Mouse (Mus musculus) liver, postnatal 0 days (tissue): ENCODE results near the gene Ankrd13a. TPM values are rescaled to one million over a fixed set of nuclear protein-coding genes. Genes with fewer than 3 reads are reported as not detected.
A peak's percentile ranks its signal among the peaks of the same experiment; 100 is the strongest.

Experiments
- ATAC-seq: fragments of 200-750 bp; cut with Nextera tagmentation; 2 replicates; pipeline ENCODE4 v1.8.0; 2017; ENCODE audit warnings: mild to moderate bottlenecking, moderate library complexity
- DNase-seq: peaks from one replicate; pipeline ENCODE4 v3.0.0-alpha.2; 2016
- H3K27ac ChIP-seq: fragments of 300-500 bp; sonication (generic); 2 replicates; pipeline ENCODE4 v1.5.1; 2014; ENCODE audit warnings: antibody characterized with exemption, moderate library complexity, mild to moderate bottlenecking, low read depth
- H3K27me3 ChIP-seq: fragments of 300-500 bp; sonication (generic); 2 replicates; pipeline ENCODE4 v1.6.1; 2014; ENCODE audit warnings: low read length, control low read depth, mixed read lengths; ENCODE audit not compliant: insufficient read depth
- H3K36me3 ChIP-seq: fragments of 300-500 bp; sonication (generic); replicated peaks from 2 replicates; pipeline ENCODE4 v1.6.1; 2014; ENCODE audit warnings: mild to moderate bottlenecking, control low read depth, low read length, moderate library complexity, mixed read lengths; ENCODE audit not compliant: insufficient read depth
- H3K4me1 ChIP-seq: fragments of 300-500 bp; sonication (generic); 2 replicates; pipeline ENCODE4 v1.6.1; 2014; ENCODE audit warnings: antibody characterized with exemption, mild to moderate bottlenecking, control low read depth; ENCODE audit not compliant: insufficient read depth
- H3K4me2 ChIP-seq: fragments of 300-500 bp; sonication (generic); 2 replicates; pipeline ENCODE4 v1.6.1; 2014; ENCODE audit warnings: low read depth, mild to moderate bottlenecking, low read length, moderate library complexity, mixed read lengths
- H3K4me3 ChIP-seq: fragments of 300-500 bp; sonication (generic); 2 replicates; pipeline ENCODE4 v1.5.1; 2014; ENCODE audit warnings: low read depth, low read length
- H3K9ac ChIP-seq: fragments of 300-500 bp; sonication (generic); replicated peaks from 2 replicates; pipeline ENCODE4 v1.6.1; 2014; ENCODE audit warnings: mild to moderate bottlenecking, moderate library complexity
- H3K9me3 ChIP-seq: fragments of 300-500 bp; sonication (generic); 2 replicates; pipeline ENCODE4 v1.6.1; 2016; ENCODE audit warnings: mild to moderate bottlenecking, control low read depth, low read length, mixed read lengths
- CTCF ChIP-seq: sonication (generic); IDR thresholded peaks from 2 replicates; pipeline ENCODE4 v1.5.1; 2016; ENCODE audit warnings: antibody characterized with exemption, low read depth
- EP300 ChIP-seq: IDR thresholded peaks from 2 replicates; pipeline ENCODE4 v1.6.1; 2016; ENCODE audit warnings: antibody characterized with exemption, low read depth, mild to moderate bottlenecking
- WGBS: fragments of 180-500 bp; shearing (Covaris S2); extraction: QIAGEN DNeasy Blood & Tissue Kit; methylation state at CpG from one replicate; pipeline ENCODE4 v1.1.7; 2014; ENCODE audit not compliant: insufficient replicate concordance; 5-methylcytosine and 5-hydroxymethylcytosine counted together
- polyA plus RNA-seq: library from polyadenylated mRNA; unstranded; fragments of >200 nt; fragmentation: Nextera tagmentation; extraction: Ambion mirVana; gene quantifications from 2 replicates; pipeline ENCODE4 v1.2.1, GENCODE M21; 2015

The Ankrd13a gene
- polyA plus RNA-seq, 1 experiment from 2014 or later, result 26.7 TPM

DNA sequence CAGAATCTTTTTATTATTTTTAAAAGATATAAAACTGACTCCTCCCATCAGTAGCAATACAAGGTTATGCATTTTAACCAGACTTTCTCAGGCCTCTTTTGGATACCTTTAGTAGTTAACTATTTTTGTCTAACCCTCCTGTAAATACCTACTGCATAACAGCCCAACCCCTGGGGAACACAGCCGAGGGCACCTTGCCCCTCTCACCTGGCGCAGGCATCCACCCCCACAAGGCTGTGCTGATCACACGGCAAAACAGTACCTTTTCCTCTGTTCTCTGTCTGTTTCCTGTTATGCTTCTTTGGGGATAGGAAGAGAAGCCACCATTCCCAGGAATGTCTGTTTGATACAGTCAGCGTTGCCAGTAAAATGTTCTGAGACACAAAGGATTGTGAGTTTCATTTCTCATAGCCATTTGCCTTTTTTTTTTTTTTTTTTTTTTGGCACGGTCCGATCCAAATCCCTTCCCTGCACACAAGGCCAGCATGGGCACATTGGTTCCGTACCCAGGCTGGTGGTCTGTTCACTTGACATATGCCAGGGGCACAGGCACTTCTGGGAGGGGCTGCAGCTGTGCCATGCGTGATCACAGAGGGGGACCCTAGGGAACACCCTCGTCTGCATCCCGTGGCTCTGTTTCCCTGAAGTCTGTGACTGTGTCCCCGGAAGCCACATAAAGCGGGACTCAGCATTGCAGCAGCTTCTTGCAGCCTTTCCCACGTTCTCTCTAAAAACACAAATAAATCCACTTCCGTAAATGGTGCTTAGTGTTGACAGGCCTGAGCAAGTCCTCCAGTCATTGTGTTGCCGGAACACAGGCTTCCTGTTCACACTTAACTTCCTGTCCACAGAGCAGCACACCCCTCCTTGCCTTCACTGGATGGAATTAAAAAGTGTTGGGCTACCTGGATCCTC is 31.2 kb downstream of the Ankrd13a start:
- Histone ChIP-seq H3K4me2 (peak overlapping the region; percentile 41), H3K27me3 (no peaks in the 10 kb centered on the region), H3K9me3 (no peaks in the 10 kb centered on the region), H3K4me1 (peaks cover 16% of the 10 kb centered on the region), H3K36me3 (peaks cover 48% of the 10 kb centered on the region), H3K9ac (no peak overlapping the region; the same call in 1 of the 2 replicates), H3K27ac (peak overlapping the region; percentile 82), H3K4me3 (no peak overlapping the region)
- no peak for TF ChIP-seq EP300
- no peak for TF ChIP-seq CTCF
- WGBS, result 41% methylated on average over 15 of the region's 15 CpGs
- ATAC-seq (peak; percentile 40), DNase-seq (no peak)

DNA sequence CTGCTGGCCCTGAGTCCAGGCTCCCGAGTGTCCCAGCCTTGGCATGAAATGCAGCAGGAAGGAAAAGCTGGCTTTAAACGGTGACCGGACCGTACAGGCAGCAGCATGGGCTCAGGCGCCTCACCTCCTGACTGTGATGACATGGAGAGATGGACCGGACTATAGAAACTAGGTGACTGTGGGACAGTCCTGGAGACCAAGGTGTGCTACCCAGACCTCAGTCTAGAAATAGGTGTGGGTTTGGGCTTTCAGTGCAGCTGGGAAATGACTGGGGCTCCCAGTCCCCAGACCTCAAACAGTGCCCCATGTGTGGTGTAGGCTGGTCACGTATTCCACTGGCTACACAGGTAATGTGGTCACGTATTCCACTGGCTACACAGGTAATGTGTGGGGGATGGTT is 32.2 kb downstream of the Ankrd13a start:
- peak overlapping the region; percentile 22; the same call in 1 of the 2 replicates for H3K9ac ChIP-seq
- H3K27me3 ChIP-seq, result no peaks in the 10 kb centered on the region
- WGBS, result 51% methylated on average over 8 of the region's 8 CpGs
- no peak for ATAC-seq
- TF ChIP-seq CTCF (no peak), EP300 (no peak)
- peaks cover 16% of the 10 kb centered on the region for H3K4me1 ChIP-seq
- peak overlapping the region; percentile 17; the same call in 1 of the 2 replicates for H3K4me3 ChIP-seq
- H3K36me3 ChIP-seq, result peaks cover 45% of the 10 kb centered on the region
- H3K9me3 ChIP-seq, result no peaks in the 10 kb centered on the region
- H3K4me2 ChIP-seq, result peak overlapping the region; percentile 41
- no peak for DNase-seq
- H3K27ac ChIP-seq, result peak overlapping the region; percentile 82

DNA sequence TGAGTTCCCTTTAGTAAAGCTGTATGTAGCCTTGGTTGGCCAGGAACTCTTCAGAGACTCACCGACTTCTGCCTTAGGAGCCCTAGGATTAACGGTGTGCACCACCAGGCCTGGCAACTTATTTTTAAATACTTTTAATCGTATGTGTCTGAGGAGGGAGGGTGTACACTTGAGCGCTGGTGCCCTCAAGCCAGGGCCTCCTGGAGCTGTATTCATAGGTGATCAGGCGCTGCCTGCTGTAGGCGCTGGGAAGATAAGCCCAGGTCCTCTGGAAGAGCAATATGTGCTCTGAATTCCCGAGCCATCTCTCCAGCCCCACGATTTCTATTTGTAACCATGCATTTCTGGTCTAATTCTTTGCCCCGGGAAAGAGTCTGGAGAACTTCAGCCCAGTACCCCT is 32.6 kb downstream of the Ankrd13a start:
- DNase-seq (no peak), ATAC-seq (peak; percentile 52)
- 35% methylated on average over 9 of the region's 9 CpGs for WGBS
- no peaks in the 10 kb centered on the region for H3K27me3 ChIP-seq
- peak overlapping the region; percentile 22; the same call in 1 of the 2 replicates for H3K9ac ChIP-seq
- TF ChIP-seq CTCF (no peak), EP300 (no peak)
- H3K9me3 ChIP-seq, result no peaks in the 10 kb centered on the region
- peak overlapping the region; percentile 41 for H3K4me2 ChIP-seq
- H3K4me1 ChIP-seq, result peaks cover 16% of the 10 kb centered on the region
- H3K36me3 ChIP-seq, result peaks cover 41% of the 10 kb centered on the region
- H3K4me3 ChIP-seq, result no peak overlapping the region
- peak overlapping the region; percentile 82 for H3K27ac ChIP-seq

DNA sequence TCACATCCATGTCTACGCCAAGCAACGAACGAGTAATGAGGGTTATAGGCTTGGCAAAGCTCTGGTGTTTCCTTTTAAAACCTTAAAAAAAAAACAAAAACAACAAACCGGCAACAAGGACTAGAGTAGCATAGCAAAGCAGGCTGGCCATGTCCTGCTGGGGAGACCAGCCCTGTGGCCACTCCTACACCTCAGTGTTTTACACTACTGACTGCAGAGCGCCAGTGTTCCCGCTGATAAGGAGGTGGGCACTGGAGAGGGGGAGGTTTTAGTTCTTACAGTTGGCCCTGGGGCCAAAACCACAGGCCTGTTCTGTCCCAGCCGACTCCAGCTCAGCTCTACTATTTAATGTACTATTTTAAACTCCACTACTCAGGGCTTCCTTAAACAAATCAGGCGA is 33.0 kb downstream of the Ankrd13a start:
- peak overlapping the region; percentile 41 for H3K4me2 ChIP-seq
- ATAC-seq (peak; percentile 74), DNase-seq (no peak)
- no peak for TF ChIP-seq CTCF
- peak; percentile 55 for TF ChIP-seq EP300
- H3K4me3 ChIP-seq, result no peak overlapping the region
- no peaks in the 10 kb centered on the region for H3K27me3 ChIP-seq
- peaks cover 37% of the 10 kb centered on the region for H3K36me3 ChIP-seq
- H3K9ac ChIP-seq, result 0 out of 2 replicates have a peak overlapping the region, but pooled peaks have one; percentile 22
- H3K27ac ChIP-seq, result peak overlapping the region; percentile 82; the same call in 1 of the 2 replicates
- H3K4me1 ChIP-seq, result peaks cover 19% of the 10 kb centered on the region
- 30% methylated on average over 8 of the region's 8 CpGs for WGBS
- no peaks in the 10 kb centered on the region for H3K9me3 ChIP-seq

DNA sequence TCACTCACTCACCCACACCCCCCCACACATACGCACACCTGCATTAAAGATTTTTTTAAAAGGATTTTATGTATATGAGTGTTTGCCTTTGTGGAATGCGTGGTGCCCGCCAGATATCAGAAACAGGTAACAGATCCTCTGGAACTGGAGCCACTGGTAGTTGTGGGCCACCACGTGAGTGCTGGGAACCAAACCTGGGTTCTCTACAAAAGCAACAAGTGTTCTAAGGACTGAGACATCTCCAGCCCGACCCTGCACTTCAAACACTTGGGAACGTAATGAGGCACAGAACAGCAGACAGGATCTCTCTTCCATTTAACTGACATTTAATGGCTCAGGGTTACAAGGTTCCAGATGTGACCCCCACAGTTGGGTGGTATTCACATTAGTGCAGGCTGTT is 33.4 kb downstream of the Ankrd13a start:
- no peak for ATAC-seq
- peak overlapping the region; percentile 82; the same call in 1 of the 2 replicates for H3K27ac ChIP-seq
- H3K4me3 ChIP-seq, result no peak overlapping the region
- no peaks in the 10 kb centered on the region for H3K27me3 ChIP-seq
- H3K9me3 ChIP-seq, result no peaks in the 10 kb centered on the region
- TF ChIP-seq CTCF, result no peak
- TF ChIP-seq EP300, result no peak
- peaks cover 32% of the 10 kb centered on the region for H3K36me3 ChIP-seq
- WGBS, result 55% methylated on average over 6 of the region's 6 CpGs
- peaks cover 22% of the 10 kb centered on the region for H3K4me1 ChIP-seq
- no peak overlapping the region for H3K9ac ChIP-seq
- no peak for DNase-seq
- no peak overlapping the region for H3K4me2 ChIP-seq

DNA sequence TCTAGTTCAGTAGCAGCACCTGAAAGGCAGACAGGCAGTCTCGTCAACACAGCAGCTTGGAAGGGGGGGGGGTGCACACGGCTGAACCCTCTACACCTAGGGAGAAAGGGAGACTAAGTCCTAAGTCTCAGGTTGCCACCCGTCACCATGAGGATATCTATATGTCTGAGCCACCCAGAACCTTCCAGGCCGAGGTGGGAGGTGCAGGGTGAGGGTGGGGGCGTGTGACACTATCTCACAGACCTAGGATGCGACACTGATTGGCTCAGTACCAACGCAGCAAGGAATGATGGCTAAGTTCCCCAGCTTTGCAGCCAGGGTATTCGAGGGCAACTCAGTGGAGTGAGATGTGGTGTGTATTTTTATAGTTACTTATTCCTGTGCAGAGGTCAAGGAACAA is 33.9 kb downstream of the Ankrd13a start:
- Histone ChIP-seq H3K27me3 (no peaks in the 10 kb centered on the region), H3K36me3 (peaks cover 28% of the 10 kb centered on the region), H3K4me1 (peaks cover 22% of the 10 kb centered on the region), H3K27ac (0 out of 2 replicates have a peak overlapping the region, but pooled peaks have one; percentile 6), H3K4me3 (no peak overlapping the region), H3K9me3 (no peaks in the 10 kb centered on the region), H3K9ac (no peak overlapping the region), H3K4me2 (no peak overlapping the region)
- no peak for TF ChIP-seq EP300
- TF ChIP-seq CTCF, result no peak
- 55% methylated on average over 8 of the region's 8 CpGs for WGBS
- ATAC-seq, result no peak
- no peak for DNase-seq
